Comparison of ENCODE assay signal across 1 mouse cellular context in the genomic region with DNA sequence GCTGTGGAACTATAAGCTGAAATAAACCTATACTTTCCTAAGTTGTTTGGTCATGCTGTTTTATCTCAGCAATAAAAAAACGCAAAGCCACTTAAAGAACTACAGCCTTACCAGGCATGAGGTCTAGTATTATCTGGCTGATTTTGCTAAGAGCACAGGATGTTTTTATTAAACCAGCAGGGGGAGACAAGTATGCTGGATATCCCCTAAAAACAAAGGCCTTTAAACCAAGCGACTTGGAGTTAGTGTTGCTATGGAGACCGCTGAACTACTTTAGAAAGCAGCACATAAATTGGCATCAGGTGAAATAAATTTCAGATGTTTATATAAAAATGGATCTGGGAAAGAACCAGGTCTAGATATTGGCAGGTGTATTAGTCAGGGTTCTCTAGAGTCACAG.
TF ChIP-seq lines count a peak whose summit lies in the region.

No protein-coding gene starts in this region.

TF ChIP-seq in CH12.LX, 34 proteins besides CTCF, POLR2A, EP300 and RAD21 (continued from another document):
- no peak for TF ChIP-seq TBP (conservative IDR thresholded peaks at IDR 0.05; ENCODE audit: low read depth, low read length)
- TF ChIP-seq UBTF (IDR thresholded peaks at IDR 0.05; ENCODE audit: low read depth, low read length) = no peak
